Mouse (Mus musculus): ENCODE data around the gene Il4ra.

GRCm38 (mm10) chr7:125504618-125505017 is 47.3 kb upstream of the Il4ra start:
- TF ChIP-seq POLR2A (IDR thresholded peaks at IDR 0.05; ENCODE audit: extremely low read depth, insufficient read depth, low read length), result no peak
- TF ChIP-seq CTCF (IDR thresholded peaks at IDR 0.05; ENCODE audit: low read depth, low read length), result no peak
